Mouse (Mus musculus) c-Kit-negative CD71-positive TER-119-positive erythroid progenitor cells, embryonic 14.5 days (primary cell): ENCODE measurements around the gene Hba-x.
A peak's percentile ranks its signal among the peaks of the same experiment; 100 is the strongest.
"Not testable (repeated sequence)": the region's sequence is repeated elsewhere in the genome, so short reads cannot be mapped to it uniquely, and the experiment has no call there.

Experiments
- DNase-seq: peaks from one replicate; pipeline ENCODE4 v3.0.0-alpha.2; 2013; ENCODE audit warnings: low read depth, low spot score

Hba-x gene

DNA sequence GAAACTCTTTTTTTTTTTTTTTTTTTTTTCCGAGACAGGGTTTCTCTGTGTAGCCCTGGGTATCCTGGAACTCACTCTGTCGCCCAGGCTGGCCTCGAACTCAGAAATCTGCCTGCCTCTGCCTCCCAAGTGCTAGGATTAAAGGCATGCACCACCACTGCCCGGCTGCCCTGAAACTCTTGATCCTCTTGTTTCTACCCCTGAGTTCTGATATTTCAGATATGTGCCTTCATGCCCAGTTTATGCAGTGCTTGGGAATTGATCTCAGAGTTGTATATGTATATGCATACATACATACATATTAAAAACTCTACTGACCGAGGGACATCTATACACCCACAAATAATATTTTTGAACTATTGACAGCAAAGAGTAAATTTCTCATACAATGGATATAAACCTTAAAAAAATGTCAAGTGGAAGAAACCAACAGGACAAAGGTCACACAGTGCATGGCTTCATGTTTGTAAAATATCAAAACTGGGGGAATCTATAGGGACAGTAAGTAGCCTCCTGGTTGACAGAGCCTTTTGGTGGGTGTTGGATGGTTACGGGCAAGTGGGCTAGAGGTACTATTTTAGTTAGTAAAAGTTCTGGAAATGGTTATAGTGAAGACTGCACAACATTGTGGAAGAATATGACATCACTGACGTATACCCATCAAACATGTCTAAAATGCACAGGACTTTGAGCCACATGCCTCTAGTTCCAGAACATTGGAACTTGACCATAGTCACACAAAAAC lies 9.0 kb downstream of the Hba-x start:
- peak; percentile 89 for DNase-seq

DNA sequence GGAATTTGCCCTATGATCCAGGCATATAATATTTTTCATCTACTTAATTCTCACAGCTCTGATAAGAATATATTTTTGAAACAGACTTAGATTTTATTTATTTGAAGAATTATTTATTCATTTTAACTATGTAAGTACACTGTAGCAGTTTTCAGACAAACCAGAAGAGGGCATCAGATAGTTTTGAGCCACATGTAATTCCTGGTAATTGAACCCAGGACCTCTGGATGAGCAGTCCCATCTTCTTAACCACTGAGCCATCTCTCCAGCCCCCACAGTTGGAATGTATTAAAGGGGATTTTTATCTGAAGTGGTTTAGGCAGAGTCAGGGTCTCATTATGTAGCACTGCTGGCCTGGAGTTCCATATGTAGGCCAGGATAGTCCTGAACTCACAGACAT lies 9.7 kb downstream of the Hba-x start:
- DNase-seq, result not testable (repeated sequence)

DNA sequence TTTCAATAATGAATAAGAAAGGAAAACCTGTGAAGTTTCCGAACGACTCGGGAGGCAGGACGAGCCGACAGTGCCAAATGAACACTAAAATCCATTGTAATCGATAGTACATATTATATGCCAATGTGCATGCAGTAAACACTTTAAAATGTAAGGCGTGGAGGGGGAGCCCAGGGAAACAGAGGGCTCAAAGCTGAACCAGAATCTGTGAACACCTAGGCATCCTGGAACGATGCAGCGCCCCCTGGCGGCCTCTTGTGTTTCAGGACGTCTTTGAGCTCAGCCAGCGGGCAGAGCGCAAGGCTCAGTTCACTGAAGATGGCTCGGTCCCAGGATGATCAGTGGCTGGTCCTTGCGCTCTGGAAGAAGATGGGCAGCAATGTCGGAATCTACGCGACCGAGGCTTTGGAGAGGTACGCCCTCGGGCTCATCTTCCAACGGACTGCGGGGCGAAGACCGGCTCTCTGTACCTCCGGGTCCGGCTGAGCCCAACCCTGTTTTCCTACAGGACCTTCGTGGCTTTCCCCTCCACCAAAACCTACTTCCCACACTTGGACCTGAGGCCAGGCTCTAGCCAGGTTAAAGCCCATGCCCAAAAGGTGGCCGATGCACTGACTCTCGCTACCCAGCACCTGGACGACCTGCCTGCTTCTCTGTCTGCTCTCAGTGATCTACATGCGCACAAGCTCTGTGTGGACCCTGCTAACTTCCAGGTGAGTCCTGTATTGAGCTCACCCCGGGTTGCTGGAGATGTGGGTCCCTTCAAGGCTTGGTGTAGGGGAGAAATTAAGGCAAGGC lies 10.7 kb downstream of the Hba-x start, which contains the start of gene Hbq1b:
Gene Hbq1b (plus strand): TSS at position 271 of the 798 bp plus-strand sequence.
- DNase-seq, result peak; percentile 79

DNA sequence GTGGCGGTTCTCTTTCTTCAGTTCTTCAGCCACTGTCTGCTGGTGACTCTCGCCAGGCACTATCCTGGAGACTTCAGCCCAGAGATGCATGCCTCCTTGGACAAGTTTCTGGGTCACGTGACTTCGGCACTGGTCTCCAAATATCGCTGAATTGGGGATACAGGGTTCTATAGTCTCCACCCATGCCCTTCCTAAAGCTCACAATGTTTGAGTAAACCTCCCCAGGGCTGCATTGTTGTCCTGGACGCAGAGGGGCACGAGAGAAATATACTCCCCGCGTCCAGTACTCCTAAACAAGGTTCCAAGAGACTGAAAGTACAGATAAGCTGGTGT lies 11.3 kb downstream of the Hba-x start:
- peak; percentile 63 for DNase-seq

DNA sequence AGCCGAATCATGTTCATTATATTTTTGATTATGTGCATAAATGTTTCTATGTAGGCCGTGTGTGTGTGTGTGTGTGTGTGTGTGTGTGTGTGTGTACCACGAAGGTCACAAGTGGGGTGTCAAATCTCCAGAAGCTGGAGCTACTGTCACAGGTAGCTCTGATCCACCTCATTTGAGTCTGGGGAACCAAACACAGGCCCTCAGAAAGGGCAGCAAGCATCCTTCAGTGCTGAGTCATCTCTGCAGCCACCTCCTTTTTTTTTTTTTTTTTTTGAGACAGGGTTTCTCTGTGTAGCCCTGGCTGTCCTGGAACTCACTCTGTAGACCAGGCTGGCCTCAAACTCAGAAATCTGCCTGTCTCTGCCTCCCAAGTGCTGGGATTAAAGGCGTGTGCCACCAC lies 16.6 kb downstream of the Hba-x start:
- DNase-seq, result not testable (repeated sequence)

DNA sequence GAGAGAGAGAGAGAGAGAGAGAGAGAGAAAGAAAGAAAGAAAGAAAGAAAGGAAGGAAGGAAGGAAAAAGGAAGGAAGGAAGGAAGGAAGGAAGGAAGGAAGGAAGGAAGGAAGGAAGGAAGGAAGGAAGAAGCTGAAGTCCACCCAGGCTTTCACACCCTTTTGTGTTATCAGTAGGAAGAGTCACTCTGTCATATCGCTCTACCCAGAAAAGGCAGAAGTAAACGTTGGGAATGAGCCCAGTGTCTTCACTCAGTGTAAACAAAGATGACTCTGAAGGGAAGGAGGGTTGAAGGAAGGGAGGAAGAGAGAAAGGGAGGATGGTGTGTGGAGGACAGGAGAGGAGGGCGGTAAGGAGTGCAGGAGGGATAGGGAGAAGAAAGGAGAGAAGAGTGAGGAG lies 17.3 kb downstream of the Hba-x start:
- peak; percentile 71 for DNase-seq

DNA sequence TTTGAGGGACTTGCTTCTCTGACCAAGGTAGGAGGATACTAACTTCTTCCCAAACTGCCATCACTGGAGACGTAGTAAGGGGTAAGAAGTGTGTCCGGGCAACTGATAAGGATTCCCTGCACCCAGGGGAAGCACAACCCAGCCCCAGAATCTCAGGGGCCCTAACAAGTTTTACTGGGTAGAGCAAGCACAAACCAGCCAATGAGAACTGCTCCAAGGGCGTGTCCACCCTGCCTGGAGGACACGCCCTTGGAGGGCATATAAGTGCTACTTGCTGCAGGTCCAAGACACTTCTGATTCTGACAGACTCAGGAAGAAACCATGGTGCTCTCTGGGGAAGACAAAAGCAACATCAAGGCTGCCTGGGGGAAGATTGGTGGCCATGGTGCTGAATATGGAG lies 20.0 kb downstream of the Hba-x start, which contains the start of gene Hba-a2:
Gene Hba-a2 (plus strand): TSS at position 287 of the 400 bp plus-strand sequence.
- DNase-seq, result not testable (repeated sequence)

DNA sequence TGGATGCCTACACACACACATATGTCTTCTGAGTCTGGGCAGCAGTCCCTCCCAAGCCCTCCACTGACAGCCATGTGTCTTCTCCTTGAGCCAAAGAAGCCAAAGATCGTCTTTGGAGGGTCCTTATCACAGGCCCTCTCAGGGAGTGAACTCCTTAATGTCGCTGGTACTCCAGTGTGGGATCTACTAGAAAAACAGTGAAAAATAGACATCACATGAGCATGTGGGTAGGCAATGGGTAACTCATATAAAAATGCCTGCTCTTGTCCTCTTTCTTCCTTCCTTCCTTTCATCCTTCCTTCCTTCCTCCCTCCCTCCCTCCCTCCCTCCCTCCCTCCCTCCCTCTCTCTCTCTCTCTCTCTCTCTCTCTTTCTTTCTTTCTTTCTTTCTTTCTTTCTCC lies 21.2 kb downstream of the Hba-x start:
- peak; percentile 73 for DNase-seq

DNA sequence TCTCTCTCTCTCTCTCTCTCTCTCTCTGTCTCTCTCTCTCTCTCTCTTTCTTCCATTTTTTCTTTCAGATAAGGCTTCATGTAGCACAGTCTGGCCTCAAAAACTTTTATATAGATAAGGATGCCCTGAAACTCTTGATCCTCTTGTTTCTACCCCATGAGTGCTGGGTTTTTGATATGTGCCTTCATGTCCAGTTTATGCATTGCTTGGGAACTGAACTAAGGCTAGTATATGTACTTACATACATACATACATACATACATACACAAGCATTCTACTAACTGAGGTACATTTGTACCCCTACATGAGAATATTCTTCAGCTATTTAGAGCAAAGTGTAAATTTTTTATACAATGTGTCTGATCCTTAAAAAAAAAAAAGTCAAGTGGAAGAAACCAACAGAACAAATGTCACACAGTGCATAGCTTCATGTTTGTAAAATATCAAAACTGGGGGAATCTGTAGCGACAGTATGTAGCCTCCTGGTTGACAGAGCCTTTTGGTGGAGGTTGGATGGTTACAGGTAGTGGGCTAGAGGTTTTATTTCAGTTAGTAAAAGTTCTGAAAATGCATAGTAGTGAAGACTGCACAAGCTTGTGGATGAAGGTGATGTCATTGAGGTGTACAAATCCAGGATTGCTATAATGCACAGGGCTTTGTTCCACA lies 21.8 kb downstream of the Hba-x start:
- DNase-seq, result peak; percentile 76

DNA sequence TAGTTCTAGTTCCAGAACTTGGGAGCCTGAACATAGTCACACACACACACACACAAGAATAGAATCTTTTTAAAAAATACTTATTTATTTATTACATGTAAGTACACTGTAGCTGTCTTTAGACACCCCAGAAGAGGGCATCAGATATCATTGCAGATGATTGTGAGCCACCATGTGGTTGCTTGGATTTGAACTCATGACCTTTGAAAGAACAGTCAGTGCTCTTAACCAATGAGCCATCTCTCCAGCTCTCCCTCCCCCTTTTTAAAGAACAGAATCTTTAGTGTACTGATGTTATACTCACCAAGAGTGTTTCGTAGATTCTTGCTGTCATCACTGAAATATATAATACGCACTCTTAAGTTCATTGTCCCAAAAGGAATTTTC lies 22.3 kb downstream of the Hba-x start:
- no peak for DNase-seq

DNA sequence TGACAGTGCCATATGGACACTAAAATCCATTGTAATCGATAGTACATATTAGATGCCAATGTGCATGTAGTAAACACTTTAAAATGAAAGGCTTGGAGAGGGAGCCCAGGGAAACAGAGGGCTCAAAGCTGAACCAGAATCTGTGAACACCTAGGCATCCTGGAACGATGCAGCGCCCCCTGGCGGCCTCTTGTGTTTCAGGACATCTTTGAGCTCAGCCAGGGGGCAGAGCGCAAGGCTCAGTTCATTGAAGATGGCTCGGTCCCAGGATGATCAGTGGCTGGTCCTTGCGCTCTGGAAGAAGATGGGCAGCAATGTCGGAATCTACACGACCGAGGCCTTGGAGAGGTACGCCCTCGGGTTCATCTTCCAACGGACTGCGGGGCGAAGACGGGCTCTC lies 23.7 kb downstream of the Hba-x start, which contains the start of gene Hbq1a:
Gene Hbq1a (plus strand): TSS at position 205 of the 400 bp plus-strand sequence.
- DNase-seq, result not testable (repeated sequence)

DNA sequence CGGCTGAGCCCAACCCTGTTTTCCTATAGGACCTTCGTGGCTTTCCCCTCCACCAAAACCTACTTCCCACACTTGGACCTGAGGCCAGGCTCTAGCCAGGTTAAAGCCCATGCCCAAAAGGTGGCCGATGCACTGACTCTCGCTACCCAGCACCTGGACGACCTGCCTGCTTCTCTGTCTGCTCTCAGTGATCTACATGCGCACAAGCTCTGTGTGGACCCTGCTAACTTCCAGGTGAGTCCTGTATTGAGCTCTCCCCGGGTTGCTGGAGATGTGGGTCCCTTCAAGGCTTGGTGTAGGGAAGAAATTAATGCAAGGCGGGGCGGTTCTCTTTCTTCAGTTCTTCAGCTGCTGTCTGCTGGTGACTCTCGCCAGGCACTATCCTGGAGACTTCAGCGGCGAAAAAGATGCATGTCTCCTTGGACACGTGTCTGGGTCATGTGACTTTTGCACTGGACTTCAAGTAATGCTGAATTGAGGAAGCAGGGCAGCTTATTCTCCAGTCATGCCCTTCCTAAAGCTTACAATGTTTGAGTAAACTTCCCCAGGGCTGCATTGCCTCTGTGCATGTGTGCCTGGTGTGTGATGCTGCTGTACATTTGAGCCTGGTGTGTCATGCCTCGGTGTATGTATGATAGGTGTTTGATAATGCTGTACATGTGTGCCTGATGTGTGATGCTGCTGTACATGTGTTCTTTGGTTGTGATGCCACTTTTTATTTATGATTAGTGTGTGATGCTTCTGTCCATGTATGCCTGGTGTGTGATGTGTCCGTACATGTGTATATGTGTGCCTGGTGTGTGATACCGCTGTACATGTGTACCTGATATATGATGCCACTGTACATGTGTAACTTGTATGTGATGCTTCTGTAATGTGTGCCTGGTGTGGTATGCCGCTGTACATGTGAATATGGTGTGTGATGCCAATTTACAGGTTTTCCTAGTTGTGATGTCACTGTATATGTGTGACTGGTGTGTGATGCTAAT lies 24.4 kb downstream of the Hba-x start:
- DNase-seq, result no peak

DNA sequence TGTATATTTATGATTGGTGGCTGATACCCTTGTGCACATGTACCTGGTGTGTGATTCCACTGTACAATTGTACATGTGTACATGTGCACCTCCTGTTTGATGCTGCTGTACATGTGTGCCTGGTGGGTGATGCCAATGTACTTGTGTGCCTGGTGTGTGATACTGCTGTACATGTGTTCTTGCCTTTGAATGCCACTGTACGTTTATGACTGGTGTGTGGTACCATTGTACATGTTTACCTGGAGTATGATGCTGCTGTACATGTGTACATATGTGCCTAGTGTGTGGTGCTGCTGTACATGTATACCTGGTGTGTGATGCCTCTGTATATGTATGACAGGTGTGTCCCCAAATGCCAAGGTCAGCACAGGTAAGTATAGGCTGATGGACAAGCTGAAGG lies 25.3 kb downstream of the Hba-x start:
- no peak for DNase-seq

DNA sequence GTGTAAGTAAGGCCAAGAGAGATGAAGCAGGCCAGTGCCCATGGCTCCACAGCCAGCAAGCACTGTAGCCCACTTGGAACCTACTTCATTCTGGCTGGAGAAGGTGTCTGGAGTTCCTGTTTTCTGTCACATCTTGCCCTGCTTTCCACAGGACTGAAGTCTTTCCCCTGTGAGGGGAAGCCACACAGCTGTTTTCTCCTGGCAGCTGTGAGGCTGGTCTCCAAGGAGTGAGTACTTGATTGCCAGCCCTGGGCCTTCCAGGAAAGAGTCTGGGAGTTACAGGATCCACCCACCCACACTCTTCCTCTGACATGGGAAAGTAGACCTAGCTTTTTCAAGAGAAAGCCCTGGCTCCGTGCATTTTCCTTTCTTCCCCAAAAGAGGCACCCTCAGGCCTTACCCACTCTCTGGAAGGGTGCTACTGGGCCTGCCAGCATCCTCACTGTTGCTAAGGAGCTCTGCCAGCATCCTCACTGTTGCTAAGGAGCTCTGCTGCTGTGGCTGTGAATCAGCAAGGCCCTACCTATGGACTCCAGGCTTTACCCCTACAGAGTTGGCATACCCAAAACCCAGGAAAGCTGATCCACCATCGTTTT lies 26.7 kb downstream of the Hba-x start:
- DNase-seq, result no peak

DNA sequence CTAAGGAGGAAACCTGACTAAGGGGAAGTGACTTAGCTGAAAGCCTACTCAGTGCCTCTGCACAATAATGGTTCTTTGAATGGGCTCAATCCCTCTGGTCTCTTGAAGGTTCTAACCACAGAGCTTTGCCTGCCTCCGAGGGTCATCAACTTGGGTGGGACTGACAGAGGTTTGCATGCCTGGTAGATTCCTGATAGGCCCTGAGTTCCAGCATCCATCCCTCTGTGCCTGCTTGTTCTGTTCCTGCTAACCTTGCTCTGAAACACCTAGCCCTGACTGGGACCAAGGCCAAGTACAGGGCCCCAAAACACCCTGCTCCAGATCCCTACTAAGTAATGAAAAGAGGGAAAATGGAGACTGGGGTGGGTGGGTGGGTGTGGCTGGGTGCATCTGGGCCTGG lies 27.3 kb downstream of the Hba-x start:
- no peak for DNase-seq

DNA sequence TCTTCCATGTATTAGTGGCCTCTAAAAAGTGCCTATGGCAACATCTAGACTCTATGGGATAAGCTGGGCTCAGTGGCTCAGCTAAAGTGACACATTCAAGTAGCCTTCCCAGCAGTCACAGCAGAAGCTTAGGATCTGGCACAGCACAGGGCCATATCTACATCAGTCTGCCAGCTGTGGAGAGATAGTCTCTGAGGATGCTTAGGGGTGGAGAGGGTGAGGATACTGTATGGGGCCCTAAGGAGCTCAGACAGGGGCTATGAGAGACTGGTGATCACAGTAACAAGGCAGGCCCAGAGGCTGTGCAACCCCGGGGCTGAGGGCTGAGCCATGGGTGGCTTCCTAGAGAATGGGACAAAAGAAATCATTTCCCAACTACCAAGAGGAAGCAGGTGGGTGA lies 30.8 kb downstream of the Hba-x start:
- no peak for DNase-seq

DNA sequence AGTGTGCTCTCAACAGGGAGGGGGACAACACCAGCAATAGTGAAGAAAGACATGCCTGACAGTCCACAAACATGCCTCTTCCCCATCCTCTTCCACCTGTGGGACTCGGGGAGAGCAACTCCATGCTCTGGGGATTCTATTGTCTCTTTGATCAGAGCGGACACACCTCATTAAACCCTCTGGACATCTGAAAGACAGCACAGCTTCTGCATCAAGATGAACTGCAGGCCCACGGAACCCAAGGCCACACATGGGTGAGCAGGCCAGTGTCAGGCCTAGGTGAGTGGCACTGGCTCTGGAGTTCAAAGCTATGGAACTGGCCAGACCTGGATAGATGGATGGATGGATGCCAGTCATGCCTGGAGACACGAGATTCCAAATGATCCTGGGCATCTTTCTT lies 33.2 kb downstream of the Hba-x start:
- DNase-seq, result no peak

DNA sequence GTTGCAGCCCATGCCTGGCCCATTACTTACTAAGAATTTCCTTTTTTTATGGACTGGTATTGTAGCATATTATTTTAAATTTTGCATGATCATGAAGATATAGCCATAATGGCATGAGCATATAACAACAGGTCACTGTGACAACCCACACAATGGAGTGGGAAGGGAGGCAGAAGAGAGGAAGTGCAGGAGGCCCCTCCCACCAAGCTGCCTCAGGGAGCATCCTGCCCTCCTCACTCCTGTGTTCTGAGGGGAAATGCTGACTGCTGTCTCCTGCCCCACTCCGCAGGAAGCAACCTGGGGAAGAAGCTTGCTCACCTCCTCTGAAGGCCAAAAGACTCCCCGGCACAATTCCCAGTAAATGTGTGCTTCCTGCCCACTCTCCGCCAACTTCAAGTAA lies 33.7 kb downstream of the Hba-x start:
- no peak for DNase-seq

DNA sequence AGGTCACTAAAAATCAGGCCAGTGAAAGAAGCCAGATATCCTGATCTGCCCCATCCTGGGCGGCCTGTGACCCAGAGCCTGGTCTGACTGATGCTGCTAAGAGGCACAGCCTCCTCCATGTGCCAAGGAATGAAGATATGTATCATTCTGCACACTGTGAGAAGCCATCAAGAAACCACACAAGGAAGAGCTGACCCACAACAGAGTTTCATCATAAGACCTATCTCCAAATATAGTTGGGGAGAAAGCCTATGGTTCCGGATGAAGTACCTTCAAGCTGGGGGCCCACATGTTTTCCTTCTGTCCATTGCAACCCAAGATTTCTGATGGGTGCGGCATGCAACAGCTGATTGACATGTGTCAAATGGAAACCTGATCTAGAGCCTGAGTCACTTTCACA lies 39.8 kb downstream of the Hba-x start:
- no peak for DNase-seq

DNA sequence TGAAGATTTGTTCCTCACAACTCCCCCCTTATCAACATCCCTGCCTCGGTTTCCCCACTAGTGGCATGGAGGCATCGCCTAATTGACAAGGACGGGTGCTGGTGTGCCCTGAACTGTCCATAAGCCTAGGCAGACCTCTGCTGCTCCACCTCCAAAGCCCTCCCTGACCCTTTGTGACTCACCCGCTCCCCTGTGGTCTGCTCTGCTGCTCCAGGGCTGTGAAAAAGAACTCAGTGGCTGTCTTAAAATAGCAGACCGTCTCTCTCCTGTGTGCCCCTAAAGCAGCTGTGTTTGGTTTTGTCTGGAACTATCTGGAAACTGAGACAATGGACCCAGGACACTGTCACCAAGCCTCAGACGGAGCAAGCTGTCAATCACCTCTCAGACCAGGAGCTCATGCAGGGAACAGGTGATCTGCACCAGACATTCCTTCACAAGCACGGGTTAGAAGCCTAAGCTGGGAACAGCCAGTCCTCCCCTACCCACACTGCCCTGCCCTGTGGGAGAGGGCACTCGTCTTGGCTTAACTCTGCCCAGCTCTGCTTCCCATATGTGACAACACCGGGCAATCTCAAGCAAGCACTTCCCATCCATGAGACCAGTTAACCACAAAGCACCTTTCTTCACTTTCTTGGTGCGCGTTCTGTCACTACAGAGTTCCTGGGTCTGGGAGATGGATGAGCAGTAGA lies 44.5 kb downstream of the Hba-x start:
- no peak for DNase-seq
